Mouse (Mus musculus): ENCODE results near the gene Camk1. TPM values are rescaled to one million over a fixed set of nuclear protein-coding genes. Genes with fewer than 3 reads are reported as not detected.

Gene Camk1
- polyA plus RNA-seq, 1 experiment from 2014 or later: 132 TPM

GRCm38 (mm10) chr6:113286316-113286715 lies 57.5 kb downstream of the Camk1 start:
- no peak overlapping the region for H3K9ac ChIP-seq (ENCODE audit: low read depth, low read length)
- H3K4me1 ChIP-seq (ENCODE audit: control insufficient read depth, insufficient read depth, low read length): peaks cover 12% of the 10 kb centered on the region
- no peak overlapping the region for H3K27ac ChIP-seq (ENCODE audit: low read length)
- H3K4me2 ChIP-seq (ENCODE audit: low read length): no peak overlapping the region
- H3K36me3 ChIP-seq (ENCODE audit: control insufficient read depth, insufficient read depth, low read length): no peaks in the 10 kb centered on the region
- H3K4me3 ChIP-seq (ENCODE audit: low read depth, low read length): no peak overlapping the region
- peaks cover 26% of the 10 kb centered on the region for H3K27me3 ChIP-seq (ENCODE audit: control insufficient read depth, insufficient read depth, low read depth, low read length)
- no peak for ATAC-seq
- whole genome bisulfite sequencing: 76% methylated on average over 1 of the region's 1 CpGs
- H3K9me3 ChIP-seq (replicated peaks; ENCODE audit: control insufficient read depth, low read length, poor library complexity, severe bottlenecking): no peaks in the 10 kb centered on the region

GRCm38 (mm10) chr6:113284931-113285330 lies 58.9 kb downstream of the Camk1 start:
- WGBS: 82% methylated on average over 3 of the region's 3 CpGs
- Histone ChIP-seq H3K9me3 (replicated peaks; ENCODE audit: control insufficient read depth, low read length, poor library complexity, severe bottlenecking) (no peaks in the 10 kb centered on the region), H3K27me3 (ENCODE audit: control insufficient read depth, insufficient read depth, low read depth, low read length) (peaks cover 26% of the 10 kb centered on the region), H3K4me3 (ENCODE audit: low read depth, low read length) (no peak overlapping the region), H3K4me1 (ENCODE audit: control insufficient read depth, insufficient read depth, low read length) (peaks cover 12% of the 10 kb centered on the region), H3K9ac (ENCODE audit: low read depth, low read length) (no peak overlapping the region), H3K4me2 (ENCODE audit: low read length) (no peak overlapping the region), H3K27ac (ENCODE audit: low read length) (no peak overlapping the region), H3K36me3 (ENCODE audit: control insufficient read depth, insufficient read depth, low read length) (peaks cover 5% of the 10 kb centered on the region; the same call in 1 of the 2 replicates)
- ATAC-seq: no peak

Other genes starting within 250 kb of the Camk1 start
- 68.3 and 69.2 TPM in 2 replicates for gene Lhfpl4, start 148.6 kb downstream of the Camk1 start, polyA plus RNA-seq (2015; fragmentation: Nextera tagmentation; extraction: Ambion mirVana)
- 33.7 and 34.0 TPM in 2 replicates for gene Mtmr14, start 106.1 kb downstream of the Camk1 start, polyA plus RNA-seq (2015; fragmentation: Nextera tagmentation; extraction: Ambion mirVana)
- 3.9 and 4.9 TPM in 2 replicates for gene Cpne9, start 61.7 kb downstream of the Camk1 start, polyA plus RNA-seq (2015; fragmentation: Nextera tagmentation; extraction: Ambion mirVana)
- gene Brpf1, start 36.8 kb downstream of the Camk1 start, polyA plus RNA-seq (2015; fragmentation: Nextera tagmentation; extraction: Ambion mirVana): 13.3 and 15.0 TPM in 2 replicates
- 6.2 and 7.0 TPM in 2 replicates for gene Ogg1, start 17.0 kb downstream of the Camk1 start, polyA plus RNA-seq (2015; fragmentation: Nextera tagmentation; extraction: Ambion mirVana)
- 75.5 and 82.2 TPM in 2 replicates for gene Tada3, start 33.9 kb upstream of the Camk1 start, polyA plus RNA-seq (2015; fragmentation: Nextera tagmentation; extraction: Ambion mirVana)
- 442 and 475 TPM in 2 replicates for gene Arpc4, start 34.1 kb upstream of the Camk1 start, polyA plus RNA-seq (2015; fragmentation: Nextera tagmentation; extraction: Ambion mirVana)
- gene Ttll3, start 45.3 kb upstream of the Camk1 start, polyA plus RNA-seq (2015; fragmentation: Nextera tagmentation; extraction: Ambion mirVana): 13.2 and 15.8 TPM in 2 replicates
- 15.5 and 20.3 TPM in 2 replicates for gene Rpusd3, start 75.4 kb upstream of the Camk1 start, polyA plus RNA-seq (2015; fragmentation: Nextera tagmentation; extraction: Ambion mirVana)
- not detected in 2 replicates for gene Cidec, start 91.8 kb upstream of the Camk1 start, polyA plus RNA-seq (2015; fragmentation: Nextera tagmentation; extraction: Ambion mirVana)
- gene Jagn1, start 98.6 kb upstream of the Camk1 start, polyA plus RNA-seq (2015; fragmentation: Nextera tagmentation; extraction: Ambion mirVana): 96.5 and 96.6 TPM in 2 replicates
- 0.16 TPM in 1 of 2 replicates, not detected in the other for gene Il17re, start 114.5 kb upstream of the Camk1 start, polyA plus RNA-seq (2015; fragmentation: Nextera tagmentation; extraction: Ambion mirVana)
- 2.7 and 4.3 TPM in 2 replicates for gene Il17rc, start 127.4 kb upstream of the Camk1 start, polyA plus RNA-seq (2015; fragmentation: Nextera tagmentation; extraction: Ambion mirVana)
- gene Creld1, start 139.3 kb upstream of the Camk1 start, polyA plus RNA-seq (2015; fragmentation: Nextera tagmentation; extraction: Ambion mirVana): 77.7 and 80.5 TPM in 2 replicates
- gene Prrt3, start 157.9 kb upstream of the Camk1 start, polyA plus RNA-seq (2015; fragmentation: Nextera tagmentation; extraction: Ambion mirVana): 13.5 and 14.4 TPM in 2 replicates
- gene Emc3, start 187.7 kb upstream of the Camk1 start, polyA plus RNA-seq (2015; fragmentation: Nextera tagmentation; extraction: Ambion mirVana): 112 and 116 TPM in 2 replicates
- gene Fancd2, start 187.7 kb upstream of the Camk1 start, polyA plus RNA-seq (2015; fragmentation: Nextera tagmentation; extraction: Ambion mirVana): 1.4 and 1.8 TPM in 2 replicates